ENCODE assay signal across 11 mouse cellular contexts in genomic region chr2:77662171-77662570, GRCm38 (mm10).
A peak's percentile ranks its signal among the peaks of the same experiment; 100 is the strongest.
DNase-seq lines count a peak whose midpoint lies in the region; ATAC-seq and TF ChIP-seq lines count a peak whose summit lies in the region.
"Had no signal": no experiment of that assay in that cellular context is flagged by ENCODE, and none has a peak within 500 bp of the region (broad histone marks: within the 10 kb centered on the region; RNA-seq: fewer than 3 reads in every experiment).

No protein-coding gene starts in this region.

- H3K9me3 ChIP-seq in embryonic facial prominence, embryonic 11.5 days (replicated peaks; ENCODE audit: control insufficient read depth, low read length), result no peaks in the 10 kb centered on the region
- H3K9me3 ChIP-seq in embryonic facial prominence, embryonic 10.5 days, result no peaks in the 10 kb centered on the region
- no peaks in the 10 kb centered on the region for H3K9me3 ChIP-seq in heart, postnatal 0 days (replicated peaks; ENCODE audit: control insufficient read depth, low read length)
- H3K9me3 ChIP-seq: forebrain, embryonic 13.5 days; liver, embryonic 15.5 days had no signal

- no peak for TF ChIP-seq CTCF in heart, postnatal 0 days (IDR thresholded peaks at IDR 0.05; ENCODE audit: low read depth)

- H3K27me3 ChIP-seq in embryonic facial prominence, embryonic 11.5 days (ENCODE audit: control insufficient read depth, insufficient read depth, low read length), result no peaks in the 10 kb centered on the region
- H3K27me3 ChIP-seq in embryonic facial prominence, embryonic 10.5 days (replicated peaks; ENCODE audit: low read depth, poor library complexity, severe bottlenecking), result no peaks in the 10 kb centered on the region
- no peaks in the 10 kb centered on the region for H3K27me3 ChIP-seq in heart, postnatal 0 days (ENCODE audit: control insufficient read depth, insufficient read depth, low read length)
- H3K27me3 ChIP-seq: forebrain, embryonic 13.5 days; liver, embryonic 15.5 days had no signal

- no peak for ATAC-seq in embryonic facial prominence, embryonic 11.5 days (replicated peaks; ENCODE audit: insufficient number of reproducible peaks, low FRiP score, low TSS enrichment, low read depth)
- ATAC-seq in heart, postnatal 0 days (ENCODE audit: insufficient read depth, low read depth), result no peak
- ATAC-seq: forebrain, embryonic 13.5 days had no signal

- no peaks in the 10 kb centered on the region for H3K36me3 ChIP-seq in embryonic facial prominence, embryonic 11.5 days (replicated peaks; ENCODE audit: control insufficient read depth, insufficient read depth, low read depth, low read length)
- no peaks in the 10 kb centered on the region for H3K36me3 ChIP-seq in embryonic facial prominence, embryonic 10.5 days (replicated peaks)
- no peaks in the 10 kb centered on the region for H3K36me3 ChIP-seq in heart, postnatal 0 days (replicated peaks; ENCODE audit: control insufficient read depth, insufficient read depth, low read length)
- H3K36me3 ChIP-seq: liver, embryonic 15.5 days had no signal

- intact Hi-C loops in heart, postnatal 25 days (cut with DNase I), result no loop called here

- H3K4me3 ChIP-seq in embryonic facial prominence, embryonic 11.5 days (ENCODE audit: low read depth, low read length), result no peak overlapping the region
- H3K4me3 ChIP-seq in embryonic facial prominence, embryonic 10.5 days, result no peak overlapping the region
- no peak overlapping the region for H3K4me3 ChIP-seq in heart, postnatal 0 days (ENCODE audit: low read depth, low read length)
- H3K4me3 ChIP-seq: forebrain, embryonic 13.5 days; liver, embryonic 15.5 days had no signal

- TF ChIP-seq EP300 in heart, postnatal 0 days (IDR thresholded peaks at IDR 0.05; ENCODE audit: low read depth), result no peak

- H3K9ac ChIP-seq in embryonic facial prominence, embryonic 11.5 days (replicated peaks; ENCODE audit: low read length), result no peak overlapping the region
- no peak overlapping the region for H3K9ac ChIP-seq in heart, postnatal 0 days (replicated peaks; ENCODE audit: low read depth, low read length)
- H3K9ac ChIP-seq: forebrain, embryonic 13.5 days; liver, embryonic 15.5 days had no signal

- H3K4me2 ChIP-seq in embryonic facial prominence, embryonic 11.5 days (ENCODE audit: low read depth, low read length), result no peak overlapping the region
- no peak overlapping the region for H3K4me2 ChIP-seq in heart, postnatal 0 days (ENCODE audit: low read depth, low read length)
- H3K4me2 ChIP-seq: forebrain, embryonic 13.5 days; liver, embryonic 15.5 days had no signal

- H3K27ac ChIP-seq in embryonic facial prominence, embryonic 11.5 days (replicated peaks; ENCODE audit: low read depth, low read length), result no peak overlapping the region
- no peak overlapping the region for H3K27ac ChIP-seq in embryonic facial prominence, embryonic 10.5 days (replicated peaks)
- H3K27ac ChIP-seq in heart, postnatal 0 days (ENCODE audit: low read depth), result no peak overlapping the region
- H3K27ac ChIP-seq: forebrain, embryonic 13.5 days; liver, embryonic 15.5 days had no signal

- no peaks in the 10 kb centered on the region for H3K4me1 ChIP-seq in embryonic facial prominence, embryonic 11.5 days (ENCODE audit: control insufficient read depth, insufficient read depth, low read length)
- no peaks in the 10 kb centered on the region for H3K4me1 ChIP-seq in embryonic facial prominence, embryonic 10.5 days
- no peaks in the 10 kb centered on the region for H3K4me1 ChIP-seq in heart, postnatal 0 days (ENCODE audit: control insufficient read depth, insufficient read depth)
- H3K4me1 ChIP-seq: forebrain, embryonic 13.5 days; liver, embryonic 15.5 days had no signal

- peak; percentile 7 for DNase-seq in embryonic facial prominence, embryonic 11.5 days (ENCODE audit: low spot score)
- no peak for DNase-seq in embryonic facial prominence, embryonic 10.5 days (ENCODE audit: low spot score)
- peak; percentile 28 for DNase-seq in heart, postnatal 0 days (ENCODE audit: low spot score)
- no peak for DNase-seq in heart, postnatal 25 days (ENCODE audit: low spot score)
- DNase-seq in right cerebral cortex, postnatal 25 days, result peak; percentile 31
- no peak for DNase-seq in right cerebral cortex, postnatal 14 days
- no peak for DNase-seq in thymus, adult 18-20 months
- DNase-seq in spleen, postnatal 4 days (ENCODE audit: low spot score in 2 of 2), result no peak
- DNase-seq: cerebellum, adult 9-10 months had no signal

- 64% methylated on average over 5 of the region's 5 CpGs for WGBS in embryonic facial prominence, embryonic 11.5 days
- WGBS in embryonic facial prominence, embryonic 10.5 days, result 71% methylated on average over 5 of the region's 5 CpGs
- WGBS in heart, postnatal 0 days, result 62% methylated on average over 5 of the region's 5 CpGs

Comparison
In these comparisons a context has a peak if more than half of its experiments do, and no peak if none do; other contexts are left out.
1. DNase-seq: peak in embryonic facial prominence, embryonic 11.5 days (single experiment), heart, postnatal 0 days (single experiment) and right cerebral cortex, postnatal 25 days (single experiment); none in embryonic facial prominence, embryonic 10.5 days (single experiment), heart, postnatal 25 days (single experiment), right cerebral cortex, postnatal 14 days (single experiment), thymus, adult 18-20 months (0 of 2) and spleen, postnatal 4 days (0 of 2).